Mouse (Mus musculus): ENCODE data around the gene Fry.

Gene Fry

DNA sequence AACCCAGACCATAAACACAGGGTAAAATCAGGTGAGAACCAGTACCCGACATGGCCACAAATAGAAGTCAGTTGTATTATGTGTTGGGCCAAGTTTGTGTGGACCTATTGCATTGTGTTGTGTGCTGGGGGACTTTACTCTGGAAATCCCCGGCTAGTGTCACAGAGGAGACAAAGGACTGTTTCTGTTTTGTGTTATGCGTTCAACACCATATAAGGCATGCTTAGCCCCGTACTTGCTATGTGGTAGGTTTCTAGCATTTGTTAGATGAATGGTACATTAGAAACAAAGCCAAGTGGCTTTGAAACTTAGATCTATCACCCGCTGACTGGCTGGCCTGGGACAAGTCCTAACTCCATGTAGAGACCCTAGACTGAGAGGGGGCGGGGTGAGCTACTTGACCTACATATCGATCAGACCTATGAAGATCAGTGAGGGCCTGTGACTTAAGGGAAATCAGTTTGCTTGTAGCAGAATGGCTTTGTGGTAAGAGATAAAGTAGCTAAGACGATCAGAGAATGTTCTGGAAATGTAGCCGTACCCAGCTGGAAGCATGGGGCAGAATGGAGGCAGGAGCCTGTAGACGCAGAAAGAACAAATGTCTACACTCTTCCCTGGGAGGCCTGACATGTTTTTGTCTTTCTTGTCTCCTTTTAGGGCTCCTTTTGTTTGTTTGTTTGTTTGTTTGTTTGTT, 105.2 kb downstream of the Fry start:
- DNase-seq (ENCODE audit: low spot score), result no peak

DNA sequence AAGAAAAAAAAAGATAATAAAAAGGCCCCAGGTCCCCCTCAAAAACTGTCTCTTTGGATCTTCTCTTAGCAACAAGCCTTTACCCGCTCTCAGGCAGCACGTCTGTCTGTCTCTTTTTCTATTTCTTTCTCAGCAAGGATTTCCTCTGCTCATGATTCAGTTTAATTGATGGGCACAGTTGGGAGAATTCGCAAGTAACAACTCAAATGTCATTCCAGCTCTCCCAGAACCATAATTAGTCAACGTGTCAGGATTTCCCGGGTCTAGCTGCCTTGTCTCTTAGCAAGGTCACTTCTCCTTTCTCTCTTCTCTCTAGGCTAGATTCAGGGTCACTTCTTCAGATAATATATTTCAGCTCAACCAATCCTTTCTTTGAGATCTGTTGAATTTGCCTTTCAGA, 110.6 kb downstream of the Fry start:
- DNase-seq (ENCODE audit: low spot score), result no peak

DNA sequence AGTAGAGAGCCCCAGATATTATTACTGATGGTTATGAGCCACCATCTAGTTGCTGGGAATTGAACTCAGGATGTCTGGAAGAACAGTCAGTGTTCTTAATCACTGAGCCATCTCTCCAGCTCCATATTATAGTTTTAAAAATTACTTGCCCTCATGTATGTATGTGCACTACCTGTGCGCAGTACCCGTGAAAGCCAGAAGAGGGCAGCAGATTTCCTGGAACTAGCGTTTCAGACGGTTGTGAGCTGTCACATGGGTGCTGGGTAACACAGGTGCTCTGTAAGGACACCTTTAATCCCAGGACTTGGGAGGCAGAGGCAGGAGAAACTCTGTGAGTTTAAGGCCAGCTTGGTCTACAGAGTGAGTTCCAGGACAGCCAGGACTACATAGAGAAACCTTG, 111.3 kb downstream of the Fry start:
- DNase-seq (ENCODE audit: low spot score), result no peak

DNA sequence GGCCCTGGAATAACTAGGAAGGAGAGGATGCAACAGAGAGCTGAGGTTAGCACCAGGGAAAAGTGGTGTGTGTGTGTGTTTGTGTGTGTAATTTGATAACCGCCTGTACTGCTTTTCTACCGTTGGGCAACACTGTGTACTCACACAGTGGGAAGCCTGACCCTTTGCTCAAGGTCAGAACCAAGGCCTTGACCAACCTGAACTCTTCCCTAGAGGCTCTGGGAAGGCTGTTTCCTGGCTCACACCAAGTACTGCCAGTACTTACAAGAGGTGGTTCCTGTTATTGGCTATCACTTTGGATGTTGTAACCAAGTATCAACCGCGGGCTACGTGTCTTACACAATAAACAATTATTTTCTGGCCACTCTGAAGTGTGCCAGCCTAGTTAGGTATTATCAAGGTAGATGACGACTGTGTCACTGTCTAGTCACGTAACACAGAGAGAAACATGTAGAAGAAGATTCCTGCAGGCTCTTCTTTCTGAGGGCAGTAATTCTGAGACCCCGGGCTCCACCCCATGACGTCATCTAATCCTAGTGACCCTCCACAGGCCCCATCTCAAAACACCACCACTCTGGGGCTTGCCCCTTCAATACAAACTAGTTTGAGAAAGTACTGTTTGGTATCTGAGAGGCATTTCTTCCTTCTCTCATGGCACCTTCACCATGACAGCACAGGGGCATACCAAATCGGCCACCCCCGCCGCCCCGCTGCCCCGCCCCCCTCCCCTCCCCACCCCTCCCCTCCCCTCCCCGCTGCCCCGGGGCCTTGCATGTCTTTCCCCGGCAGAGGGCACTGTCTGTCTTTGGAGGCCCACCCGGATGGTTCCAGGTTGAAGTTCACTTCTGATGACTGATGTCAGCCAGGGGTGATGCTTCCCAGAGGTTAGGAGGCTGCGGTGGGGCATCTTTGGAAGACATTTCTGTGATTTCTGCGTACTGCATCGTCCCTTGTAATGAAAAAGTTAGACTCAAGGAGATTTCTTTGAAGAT, 114.0 kb downstream of the Fry start:
- DNase-seq (ENCODE audit: low spot score), result peak; percentile 19

DNA sequence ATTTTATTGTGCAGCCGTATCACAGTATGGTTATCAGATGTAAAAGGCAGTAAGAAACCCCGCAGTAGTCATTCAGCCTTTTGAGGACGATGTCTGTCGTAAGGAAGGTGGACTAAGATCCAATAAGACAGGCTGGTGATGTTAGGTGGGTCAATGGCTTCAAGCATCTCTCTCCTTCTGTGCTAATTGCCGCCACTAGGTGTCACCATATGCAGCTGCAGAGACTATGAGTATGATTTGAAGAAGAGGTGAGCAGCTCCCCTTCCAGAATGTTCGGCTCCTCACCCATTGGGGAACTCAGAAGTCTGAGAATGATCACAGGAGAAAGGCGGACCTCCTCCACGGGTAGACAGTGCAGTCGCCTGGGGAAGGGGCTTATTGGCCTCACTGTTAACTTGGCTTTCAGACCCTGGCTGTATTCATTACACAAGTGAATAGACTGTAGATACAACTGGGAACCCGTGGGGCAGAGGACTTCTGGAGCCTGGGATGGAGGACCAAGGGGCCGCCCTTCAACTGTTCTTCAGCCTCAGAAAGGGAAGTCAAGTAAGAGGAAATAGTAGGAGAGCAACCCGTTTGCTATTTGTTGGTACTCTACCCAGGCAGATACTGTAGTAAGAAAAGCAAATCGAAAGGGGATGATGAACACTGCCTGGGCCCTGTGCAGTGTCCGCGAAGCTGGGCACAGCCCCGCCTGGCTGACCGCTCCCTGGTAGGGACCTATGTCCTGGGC, 114.9 kb downstream of the Fry start:
- peak; percentile 28 for DNase-seq (ENCODE audit: low spot score)

DNA sequence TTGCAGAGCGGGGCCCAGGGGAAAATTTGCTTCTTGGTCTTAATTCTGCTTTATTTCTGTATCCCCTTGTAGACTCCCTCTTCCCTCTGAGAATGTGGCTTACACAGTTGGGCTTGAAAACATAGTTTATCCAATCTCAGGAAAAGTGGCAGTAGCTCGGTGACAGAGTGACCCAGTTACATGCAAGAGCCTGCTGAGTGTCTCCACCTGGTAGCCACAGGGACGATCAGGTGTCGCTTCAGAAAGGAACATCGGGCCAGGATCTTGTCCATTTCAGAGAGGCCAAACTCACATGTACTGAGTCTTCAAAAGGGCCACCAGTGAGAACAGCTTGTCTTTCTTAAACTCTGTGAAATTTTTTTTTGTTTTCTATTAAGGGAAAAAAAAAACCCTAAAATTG, 117.5 kb downstream of the Fry start:
- no peak for DNase-seq (ENCODE audit: low spot score)

DNA sequence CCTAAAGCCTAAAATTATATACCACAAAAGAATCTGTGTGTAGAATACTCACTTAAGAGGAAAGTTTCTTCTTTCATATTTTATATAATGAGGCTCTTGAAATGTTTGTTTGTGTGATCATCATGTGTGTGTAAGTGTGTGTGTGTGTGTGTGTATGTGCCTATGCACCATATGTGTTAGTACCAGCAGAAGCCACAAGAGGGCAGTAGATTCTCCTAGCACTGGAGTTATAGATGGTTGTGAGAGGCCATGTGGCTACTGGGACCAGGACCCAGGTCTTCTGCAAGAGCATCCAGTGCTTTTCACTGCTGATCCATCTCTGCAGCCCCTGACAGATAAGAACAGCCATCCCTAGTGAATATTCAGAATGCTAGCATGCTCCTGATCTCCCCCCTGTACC, 118.2 kb downstream of the Fry start:
- DNase-seq (ENCODE audit: low spot score), result no peak

DNA sequence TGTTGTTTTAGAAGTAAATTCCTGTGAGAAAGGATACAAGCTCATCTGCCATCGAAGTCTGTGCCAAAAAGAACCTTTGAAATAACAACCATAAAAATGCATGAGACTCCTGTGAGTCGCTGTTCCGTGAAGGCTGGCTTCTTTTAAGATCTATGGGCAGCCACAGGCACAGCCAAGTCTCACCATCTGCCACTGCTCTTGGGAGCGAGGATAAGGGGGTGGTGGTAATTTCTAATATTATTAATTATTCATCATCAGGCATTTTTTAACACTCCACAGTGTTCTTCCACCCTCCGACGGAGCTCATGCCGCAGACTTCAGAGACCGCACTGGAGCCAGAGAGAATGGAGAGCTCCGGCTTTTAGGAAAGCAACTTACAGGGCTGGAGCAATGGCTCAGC, 123.2 kb downstream of the Fry start:
- no peak for DNase-seq (ENCODE audit: low spot score)

DNA sequence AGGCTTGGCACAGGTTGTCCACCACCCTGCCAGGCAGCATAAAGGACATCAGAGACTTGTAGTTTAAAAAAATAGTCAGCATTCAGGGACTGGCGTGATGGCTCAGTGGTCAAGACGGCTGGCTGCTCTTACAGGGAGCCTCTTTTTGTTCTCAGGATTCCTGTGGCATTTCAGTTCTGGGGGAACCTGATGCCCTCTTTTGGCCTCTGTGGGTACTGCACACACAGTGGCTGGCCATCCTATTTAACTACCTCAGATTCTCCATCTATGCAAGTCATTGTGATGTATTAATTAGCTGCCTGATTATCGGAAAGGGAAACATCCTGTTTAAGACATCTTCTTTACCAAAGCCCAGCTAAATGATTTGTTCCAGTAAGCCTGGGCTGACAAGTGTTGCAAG, 128.3 kb downstream of the Fry start:
- no peak for DNase-seq (ENCODE audit: low spot score)

DNA sequence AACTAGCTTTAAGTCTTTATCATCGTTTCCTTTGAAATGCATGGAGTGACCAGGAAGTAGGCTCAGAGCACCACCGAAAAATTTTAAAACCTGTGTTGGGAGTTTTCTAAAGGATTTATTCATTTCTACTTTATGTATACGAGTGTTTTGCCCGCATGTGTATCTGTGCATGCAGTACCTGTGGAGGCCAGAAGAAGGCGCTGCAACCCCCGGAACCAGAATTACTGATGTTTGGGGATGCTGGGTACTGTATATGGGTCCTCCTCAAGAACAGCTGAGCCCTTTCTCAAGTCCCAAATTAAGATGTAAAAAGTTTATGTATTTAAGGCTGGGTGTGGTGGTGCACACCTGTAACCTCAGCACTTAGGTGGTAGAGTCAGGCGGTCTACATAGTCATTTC, 139.3 kb downstream of the Fry start:
- DNase-seq (ENCODE audit: low spot score), result no peak

DNA sequence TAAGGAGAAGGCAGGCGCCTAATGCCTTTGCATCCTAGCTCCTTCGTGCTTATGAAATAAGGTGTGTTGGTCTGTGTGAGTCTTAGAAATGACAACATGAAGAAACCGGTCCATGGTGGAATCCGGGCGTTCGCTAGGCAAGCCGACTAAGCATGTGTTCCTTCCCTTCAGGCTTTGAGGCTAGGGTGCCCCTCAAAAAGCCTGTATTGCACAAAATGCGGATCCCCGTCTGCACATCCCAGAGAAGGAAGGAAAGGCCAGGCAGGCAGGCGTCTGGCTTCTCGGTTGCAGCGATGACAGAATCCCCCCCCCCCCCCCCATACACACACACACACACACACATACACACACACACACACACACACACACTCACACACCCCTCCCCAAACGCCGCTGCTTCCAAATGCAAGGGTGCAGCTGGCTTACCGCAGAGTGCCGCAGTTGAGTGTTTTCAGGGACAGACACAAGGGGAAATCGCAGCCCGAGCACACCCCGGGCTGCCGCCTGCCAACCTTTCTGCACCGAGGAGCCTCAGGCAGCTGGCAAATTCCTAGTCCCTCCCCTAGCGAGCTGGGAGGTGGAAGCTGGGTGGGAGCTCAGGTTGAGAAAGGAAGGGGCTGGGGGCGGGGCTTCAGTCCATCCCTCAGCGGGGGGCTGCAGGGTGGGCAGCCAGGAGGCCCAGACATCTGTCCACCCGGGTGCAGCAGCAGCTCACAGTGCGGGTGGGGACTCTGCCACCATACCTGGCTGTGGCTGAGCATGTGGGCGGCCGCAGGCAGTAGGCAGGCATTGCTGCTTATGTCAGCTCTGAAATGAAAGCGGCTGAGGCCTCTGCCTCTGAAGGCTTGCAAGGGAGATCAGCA, 141.0 kb downstream of the Fry start:
- DNase-seq (ENCODE audit: low spot score), result peak; percentile 33

DNA sequence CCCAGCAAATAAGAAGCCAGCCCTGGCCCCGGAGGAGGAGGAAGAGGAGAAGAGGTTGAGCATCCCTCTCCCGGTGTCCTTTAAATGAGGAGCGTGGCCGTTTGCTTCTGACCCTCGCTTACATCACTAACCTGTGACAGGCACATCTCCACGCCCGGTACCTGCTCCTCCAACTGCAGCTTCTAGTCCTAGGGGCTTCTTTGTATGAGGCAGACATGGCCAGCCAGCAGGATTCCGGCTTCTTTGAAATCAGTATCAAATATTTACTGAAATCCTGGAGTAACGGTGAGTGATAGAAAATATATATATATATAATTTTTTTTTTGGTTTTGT, 141.6 kb downstream of the Fry start:
- DNase-seq (ENCODE audit: low spot score), result no peak

DNA sequence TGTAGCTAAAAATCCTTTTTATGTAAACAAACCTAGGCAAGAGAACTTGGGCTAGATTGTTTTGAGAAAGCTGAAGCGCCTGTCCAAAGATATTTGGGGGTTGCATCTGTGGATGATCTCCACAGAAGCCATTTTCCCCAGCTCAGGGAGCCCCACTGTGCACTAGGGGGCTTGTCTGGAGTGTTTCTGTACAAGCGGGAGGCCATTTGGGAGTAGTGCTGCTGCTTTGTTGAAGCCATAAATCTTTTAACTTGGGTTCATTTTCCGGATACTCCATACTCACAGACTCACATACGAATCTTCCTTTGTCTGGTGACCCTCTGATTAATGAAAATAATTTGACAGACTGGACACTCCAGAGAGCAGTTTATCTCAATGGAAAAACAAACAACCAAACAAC, 142.9 kb downstream of the Fry start:
- DNase-seq (ENCODE audit: low spot score), result no peak

DNA sequence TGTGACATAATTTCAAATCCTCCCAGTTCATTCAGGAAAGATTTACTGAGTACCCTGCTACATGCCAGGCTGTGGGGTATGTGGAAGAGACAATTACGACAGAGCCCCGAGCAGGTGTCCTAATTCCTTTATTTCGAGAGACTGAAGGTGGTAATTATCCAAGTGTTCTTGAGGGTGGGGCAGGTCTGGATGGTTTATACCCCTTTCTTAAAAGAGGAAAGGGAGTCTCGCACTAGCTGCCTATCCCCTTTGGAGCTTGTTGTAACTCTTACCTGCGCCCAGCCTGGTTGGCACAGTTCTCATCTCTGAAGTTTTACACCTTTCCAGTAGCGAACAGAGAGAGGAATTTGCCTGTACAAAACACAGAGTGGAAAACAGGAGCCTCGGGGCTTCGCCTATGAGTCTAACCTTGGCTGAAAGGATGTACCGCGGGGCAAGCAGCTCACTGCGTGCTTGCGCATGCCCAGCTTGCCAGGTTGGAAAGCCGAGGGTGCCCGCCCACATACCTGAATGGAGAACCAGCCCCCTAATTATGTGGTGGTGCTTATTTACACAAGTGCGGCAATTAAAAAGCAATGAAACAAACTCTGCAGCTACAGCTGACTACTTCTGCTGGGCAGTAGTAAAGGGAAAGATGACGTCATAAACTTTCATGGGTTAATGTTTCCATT, 143.7 kb downstream of the Fry start:
- no peak for DNase-seq (ENCODE audit: low spot score)

DNA sequence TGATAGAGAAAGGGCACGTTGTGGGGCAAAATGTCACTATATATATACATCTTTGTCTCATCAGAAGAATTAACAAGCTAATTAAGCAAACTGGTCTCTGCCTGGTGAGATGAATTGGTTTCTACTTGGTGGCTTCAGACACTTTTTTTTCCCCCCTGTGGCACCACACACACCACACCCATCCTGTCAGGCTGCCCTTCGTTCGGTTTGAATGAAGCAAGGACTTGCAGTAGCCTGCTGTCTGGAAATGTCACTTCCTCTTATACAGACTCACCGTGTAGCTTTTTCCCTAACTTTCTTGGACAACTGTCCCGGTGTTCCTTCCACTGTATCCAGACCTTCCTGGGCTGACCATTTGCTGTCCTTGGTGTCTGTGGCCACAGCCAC, 144.3 kb downstream of the Fry start:
- DNase-seq (ENCODE audit: low spot score), result no peak

DNA sequence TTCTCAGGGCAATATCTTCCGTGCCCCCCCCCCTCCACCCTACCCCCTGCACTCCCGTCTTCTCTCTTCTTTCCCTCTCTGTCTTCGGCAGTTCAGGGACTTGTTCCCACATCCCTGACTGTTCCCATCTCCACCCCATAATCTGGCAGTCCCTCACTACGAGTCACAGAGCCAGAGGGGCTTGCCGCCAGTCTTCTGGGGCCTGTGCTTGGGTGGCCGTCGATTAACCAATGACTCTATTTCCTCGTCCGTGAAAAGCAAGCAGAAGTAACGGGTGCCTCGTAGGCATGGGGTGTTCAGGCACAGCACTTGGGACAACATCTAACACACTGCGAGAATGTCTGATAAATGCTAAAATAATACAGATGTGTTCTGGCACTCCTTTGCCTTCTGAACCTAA, 144.7 kb downstream of the Fry start:
- DNase-seq (ENCODE audit: low spot score), result no peak

DNA sequence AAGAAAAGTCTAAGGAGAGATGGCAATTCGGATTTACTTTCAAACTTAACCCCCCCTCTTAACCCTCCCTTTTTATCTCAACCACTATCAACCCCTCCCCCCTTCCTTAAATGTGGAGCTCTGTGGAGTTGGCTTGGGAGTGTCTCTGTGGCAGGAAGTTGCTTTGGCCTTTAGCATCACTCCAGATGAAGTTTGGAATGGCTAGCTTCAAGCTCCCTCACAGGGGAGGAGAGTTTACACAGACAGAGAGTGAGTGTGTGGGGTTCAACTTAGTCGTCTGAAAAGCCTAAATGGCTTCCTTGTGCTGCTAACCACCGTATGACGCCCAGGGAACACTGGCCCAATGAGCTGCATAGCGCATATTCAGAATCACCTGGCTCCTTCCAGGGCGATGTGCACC, 145.2 kb downstream of the Fry start:
- DNase-seq (ENCODE audit: low spot score), result no peak

DNA sequence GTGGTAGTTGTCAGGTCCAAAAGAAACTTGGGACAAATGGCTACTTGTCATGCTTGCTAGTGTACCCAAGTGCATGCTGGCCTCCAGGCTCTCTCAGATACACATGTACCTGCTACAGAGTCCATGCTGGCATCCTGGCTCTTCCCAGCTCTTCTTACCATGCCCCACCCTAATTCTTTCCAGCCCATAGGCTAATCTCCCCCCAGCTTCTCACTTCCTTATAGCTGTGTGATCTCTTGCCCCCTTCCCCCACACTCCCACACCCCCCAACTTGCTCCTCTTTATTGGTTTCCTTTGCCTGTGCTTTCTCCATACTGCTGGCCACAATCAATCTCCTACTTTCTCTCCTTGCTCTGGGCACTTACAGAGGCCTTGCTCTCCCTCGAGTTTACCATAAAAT, 146.6 kb downstream of the Fry start:
- DNase-seq (ENCODE audit: low spot score), result no peak

DNA sequence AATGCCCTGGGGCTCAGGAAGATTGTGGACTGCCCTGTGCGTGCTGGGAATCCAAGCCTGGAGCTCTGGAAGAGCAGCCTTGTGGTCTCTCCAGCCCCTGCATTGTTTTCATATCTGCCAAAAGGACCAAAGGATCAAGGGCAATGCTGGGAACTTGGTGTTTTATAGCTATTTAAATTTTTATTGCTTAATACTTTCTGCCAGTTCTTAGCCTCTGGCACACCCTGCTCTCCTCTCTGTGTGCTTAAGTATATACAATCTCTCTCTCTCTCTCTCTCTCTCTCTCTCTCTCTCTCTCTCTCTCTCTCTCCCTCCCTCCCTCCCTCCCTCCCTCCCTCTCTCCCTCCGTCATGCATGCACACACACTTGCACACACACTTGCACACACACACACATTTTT, 147.5 kb downstream of the Fry start:
- DNase-seq (ENCODE audit: low spot score), result no peak

DNA sequence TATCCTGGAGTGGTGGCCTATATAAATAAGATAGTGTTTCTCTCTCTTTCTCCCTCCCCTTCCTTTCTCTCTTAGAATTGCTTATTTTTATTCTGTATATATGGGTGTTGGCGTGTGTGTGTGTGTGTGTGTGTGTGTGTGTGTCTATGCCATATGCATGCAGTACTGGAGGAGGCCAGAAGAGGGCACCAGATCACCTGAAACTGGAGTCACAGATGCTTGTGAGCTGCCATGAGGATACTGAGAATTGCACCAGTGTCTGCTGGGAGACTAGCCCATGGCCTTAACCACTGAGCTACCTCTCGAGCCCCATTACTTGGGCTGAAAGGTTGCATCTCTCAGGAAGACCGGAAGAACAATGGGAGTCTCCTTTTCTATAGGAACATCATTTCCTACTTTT, 149.8 kb downstream of the Fry start:
- no peak for DNase-seq (ENCODE audit: low spot score)

DNA sequence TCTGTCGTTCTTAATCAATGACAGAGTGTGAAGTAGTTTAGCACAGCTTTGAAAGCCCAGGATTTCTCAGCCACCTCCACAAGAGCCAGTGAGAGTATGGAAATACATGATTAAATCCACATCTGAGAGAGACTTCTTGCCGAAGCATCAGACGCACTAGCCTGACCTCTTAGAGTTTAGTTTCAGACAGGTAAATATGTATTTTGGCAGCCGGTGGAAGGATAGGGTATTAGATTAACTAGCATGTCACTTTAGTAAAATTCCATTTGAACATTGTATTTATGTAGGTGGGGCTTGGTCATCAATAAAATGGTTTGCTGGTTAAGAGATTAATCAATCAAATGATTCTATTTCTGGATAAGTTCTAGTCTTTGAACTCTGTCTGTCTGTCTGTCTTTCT, 152.0 kb downstream of the Fry start:
- no peak for DNase-seq (ENCODE audit: low spot score)
